Mouse (Mus musculus) heart, postnatal 36 days (tissue): ENCODE measurements around the gene Prkd2. TPM values are rescaled to one million over a fixed set of nuclear protein-coding genes. Genes with fewer than 3 reads are reported as not detected.
A peak's percentile ranks its signal among the peaks of the same experiment; 100 is the strongest.

Experiments
- DNase-seq, 2 experiments: peaks; one replicate each; pipeline ENCODE4 v3.0.0; 2021 to 2022
- intact Hi-C: fragments of 180-260 bp; cut with DNase I; formaldehyde crosslinking; loops from one replicate; pipeline ENCODE4 v1.15.1; 2025
- total RNA-seq, 2 experiments: library from RNA; stranded (reverse); gene quantifications; 2 replicates each; pipeline ENCODE4 v1.2.3; 2021

Gene Prkd2
- total RNA-seq, 2 experiments from 2014 or later: 17.8 to 19.3 TPM

GRCm38 (mm10) chr7:16823734-16824133 lies 19.0 kb upstream of the Prkd2 start:
- DNase-seq: no peak
- intact Hi-C loops: no loop called here

GRCm38 (mm10) chr7:16825785-16826184 lies 16.9 kb upstream of the Prkd2 start:
- DNase-seq: no peak
- intact Hi-C loops: loop anchor here (1.0 to 5.0 kb wide), 4 partner anchors 21 to 87 kb away; no protein-coding TSS in a partner anchor

- intact Hi-C loops: loop anchor here (1.0 to 5.0 kb wide), 4 partner anchors 20 to 86 kb away; no protein-coding TSS in a partner anchor
Observed at GRCm38 (mm10) chr7:16826571-16826970, 16.1 kb upstream of the Prkd2 start.

DNA sequence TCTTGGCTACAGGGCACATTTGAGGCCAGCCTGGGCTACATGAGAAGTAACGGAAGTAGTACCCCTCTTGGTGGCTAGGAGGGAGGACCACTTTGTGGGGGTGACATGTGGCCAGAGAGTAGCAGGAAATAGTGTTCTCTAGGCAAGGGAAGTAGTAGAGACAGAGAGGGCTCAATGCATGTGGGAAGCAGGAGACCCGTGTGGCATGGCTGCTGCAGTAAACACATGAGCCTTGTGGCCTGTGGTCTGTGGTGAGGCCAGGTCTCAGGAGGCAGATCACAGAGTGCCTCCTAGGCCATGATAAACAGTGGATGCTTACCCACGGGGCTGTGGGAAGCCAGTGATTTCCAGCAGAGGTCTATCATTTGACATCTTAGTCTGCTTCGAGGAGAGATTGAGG lies 15.4 kb upstream of the Prkd2 start:
- no peak for DNase-seq
- intact Hi-C loops: loop anchor here (2.0 to 5.0 kb wide), 3 partner anchors 20 to 85 kb away; no protein-coding TSS in a partner anchor

More at GRCm38 (mm10) chr7:16826571-16826970, 16.1 kb upstream of the Prkd2 start:
- no peak for DNase-seq

DNA sequence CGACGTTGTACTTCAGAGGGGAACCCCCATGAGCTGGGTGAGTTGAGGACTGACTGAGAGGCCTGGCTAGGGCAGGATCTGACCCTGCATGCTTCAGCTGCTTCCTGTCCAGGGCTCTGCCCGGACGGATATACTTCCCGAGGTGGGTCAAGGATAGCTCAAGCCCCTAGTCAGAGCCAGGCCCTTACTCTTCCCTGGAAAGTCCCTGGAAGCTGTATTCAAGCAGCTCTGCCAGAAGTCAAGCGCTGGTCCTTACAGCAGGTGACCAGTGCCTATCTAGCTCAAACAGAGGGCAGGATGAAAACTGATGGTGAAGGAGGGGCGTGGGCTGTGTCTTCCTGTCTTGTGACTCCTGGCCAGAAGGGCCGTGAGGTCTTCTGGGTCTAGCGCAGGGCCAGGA lies 12.3 kb upstream of the Prkd2 start:
- intact Hi-C loops: no loop called here
- no peak for DNase-seq

DNA sequence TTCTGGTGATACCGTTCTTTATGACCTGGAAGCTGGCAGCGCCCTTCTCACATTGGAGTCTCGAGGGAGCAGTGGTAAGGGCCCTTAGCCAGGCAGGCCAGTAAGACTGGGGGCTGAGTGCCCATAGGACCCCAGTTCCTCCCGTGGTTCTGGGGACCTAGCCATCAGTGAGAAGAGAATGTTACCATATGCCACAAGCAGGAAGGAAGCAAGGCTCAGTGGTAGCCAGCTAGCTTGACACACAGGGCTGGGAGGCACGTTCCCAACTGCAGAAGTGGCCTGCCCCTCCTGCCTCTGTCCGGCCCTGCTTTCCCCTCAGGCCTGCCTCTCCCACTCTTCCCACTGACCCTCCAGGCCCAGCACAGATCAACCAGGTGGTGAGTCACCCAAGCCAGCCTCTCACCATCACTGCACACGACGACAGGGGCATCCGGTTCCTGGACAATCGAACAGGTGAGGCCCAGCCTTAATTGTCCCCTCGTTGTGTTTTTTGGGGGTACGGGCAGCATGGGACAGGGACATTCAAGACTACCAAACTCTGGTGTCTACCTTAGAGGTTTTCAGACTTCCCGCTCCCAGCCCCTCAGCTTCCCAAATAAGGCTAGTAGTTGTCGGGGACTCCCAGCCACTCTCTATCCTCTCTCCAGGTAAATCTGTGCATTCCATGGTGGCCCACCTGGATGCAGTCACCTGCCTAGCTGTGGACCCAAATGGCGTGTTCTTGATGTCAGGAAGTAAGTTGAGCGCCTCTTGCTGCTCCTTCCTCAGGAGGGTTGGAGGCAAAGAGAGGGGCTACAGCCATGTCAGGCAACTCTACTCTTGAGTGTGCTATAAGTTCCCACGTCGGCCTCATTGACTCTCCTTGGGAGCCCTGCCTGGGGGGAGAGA lies 4.5 kb upstream of the Prkd2 start:
- no peak for DNase-seq
- intact Hi-C loops: no loop called here

DNA sequence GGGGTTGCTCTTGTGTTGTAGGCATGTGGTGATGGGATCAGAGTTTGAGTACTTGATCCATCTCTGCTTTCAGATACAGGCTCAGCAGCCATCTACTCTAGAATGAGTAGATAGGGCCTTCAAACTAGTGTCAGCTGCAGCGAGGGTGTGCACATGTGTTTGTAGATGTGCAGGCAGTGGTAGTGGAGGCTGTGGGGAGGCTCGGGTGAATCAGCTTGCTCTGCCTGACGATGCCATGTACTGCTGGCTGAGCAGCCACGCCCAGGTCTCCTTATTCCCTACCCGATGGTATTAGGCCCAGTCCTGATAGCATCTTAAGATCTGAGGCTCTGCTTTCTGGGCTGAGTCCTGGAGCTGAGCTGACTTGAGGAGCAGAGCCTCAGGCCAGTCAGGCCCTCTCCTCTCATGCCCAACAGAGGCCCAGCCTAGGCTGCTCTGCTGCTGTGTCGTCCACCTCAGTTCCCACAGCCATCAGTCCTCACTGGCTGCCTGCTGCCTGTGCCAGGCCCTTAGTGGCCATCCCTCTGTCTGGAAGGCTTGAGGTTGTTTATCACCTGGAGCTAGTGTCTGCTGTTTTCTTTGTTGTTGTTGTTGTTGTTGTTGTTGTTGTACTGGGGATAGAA lies 3.8 kb upstream of the Prkd2 start:
- intact Hi-C loops: no loop called here
- DNase-seq: no peak

- DNase-seq: no peak
- intact Hi-C loops: loop anchor here (10.0 kb wide), 1 partner anchor 885 kb away; no protein-coding TSS in a partner anchor
Observed at GRCm38 (mm10) chr7:16839427-16840108, 3.1 kb upstream of the Prkd2 start.

DNA sequence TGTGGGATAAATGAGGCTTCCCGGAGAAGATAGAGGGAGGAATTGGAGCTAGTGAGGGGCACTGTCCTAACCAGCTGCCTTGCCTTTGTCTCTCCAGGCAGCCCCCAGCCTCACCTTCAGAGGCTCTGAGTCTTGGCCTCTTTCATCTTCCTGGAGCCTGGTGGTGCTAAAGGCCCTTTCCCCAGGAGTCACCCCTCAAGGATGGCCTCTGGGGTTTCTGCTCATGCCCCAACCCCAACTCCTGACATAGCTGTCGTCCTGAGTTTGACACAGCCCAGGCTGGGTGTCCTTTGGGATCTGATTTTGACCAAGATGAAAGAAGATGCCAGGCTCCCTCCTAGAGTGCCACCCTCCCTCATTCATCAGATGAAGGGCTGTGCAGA lies 2.6 kb upstream of the Prkd2 start:
- no peak for DNase-seq
- intact Hi-C loops: loop anchor here (10.0 kb wide), 1 partner anchor 885 kb away; no protein-coding TSS in a partner anchor

- intact Hi-C loops: loop anchor here (10.0 kb wide), 1 partner anchor 886 kb away; no protein-coding TSS in a partner anchor
- DNase-seq: no peak
Observed at GRCm38 (mm10) chr7:16841078-16841477, 1.6 kb upstream of the Prkd2 start.

DNA sequence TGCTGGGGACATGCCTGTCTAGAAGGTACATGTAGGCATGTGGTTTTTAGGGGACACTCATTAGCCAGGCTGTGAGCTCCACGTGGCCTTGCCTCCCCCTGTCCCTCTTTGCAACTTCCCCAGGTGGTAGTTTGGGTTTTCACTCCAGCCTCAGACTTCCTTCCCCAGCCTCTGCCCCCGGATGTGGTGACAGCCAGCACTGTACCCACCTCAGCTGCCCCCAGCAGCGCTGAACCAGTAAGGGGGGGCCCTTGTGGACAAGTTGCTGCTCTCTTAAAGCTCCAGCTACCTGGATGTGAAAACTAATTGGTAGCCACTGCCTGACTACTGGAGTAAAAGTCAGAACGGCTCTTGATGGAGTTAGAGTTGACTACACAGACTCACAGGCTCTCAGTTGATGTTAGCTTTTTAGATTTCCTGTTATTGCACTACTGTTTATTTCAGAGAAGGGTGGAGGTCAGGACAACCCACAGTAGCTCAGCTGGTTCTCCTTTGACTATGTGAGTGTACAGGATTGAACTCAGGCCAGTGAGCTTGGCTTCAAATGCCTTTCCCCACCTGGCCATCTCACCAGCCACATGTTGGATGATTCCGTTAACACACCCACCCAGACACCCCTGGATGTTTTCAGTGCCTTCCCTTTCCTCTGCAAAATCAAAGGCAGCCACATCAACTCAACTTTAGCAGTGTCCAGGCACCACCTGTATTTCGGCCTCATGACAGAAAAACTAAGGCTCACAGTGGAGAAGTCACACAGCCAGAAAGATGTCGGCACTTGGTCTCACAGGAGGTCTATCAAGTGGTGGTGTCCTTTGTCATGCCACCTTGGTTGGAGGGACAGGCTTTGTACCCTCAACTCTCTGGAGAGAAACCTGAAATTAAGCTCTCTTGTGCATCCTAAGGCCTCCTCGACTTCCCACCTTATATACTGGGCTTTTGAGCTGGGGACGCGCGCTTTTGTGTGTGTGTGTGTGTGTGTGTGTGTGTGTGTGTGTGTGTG lies 841 bp upstream of the Prkd2 start:
- peak in 1 of 2 experiments; percentile 37 for DNase-seq
- intact Hi-C loops: loop anchor here (2.0 to 10.0 kb wide), 2 partner anchors 25 to 887 kb away; partner anchors contain the start of gene Fkrp

DNA sequence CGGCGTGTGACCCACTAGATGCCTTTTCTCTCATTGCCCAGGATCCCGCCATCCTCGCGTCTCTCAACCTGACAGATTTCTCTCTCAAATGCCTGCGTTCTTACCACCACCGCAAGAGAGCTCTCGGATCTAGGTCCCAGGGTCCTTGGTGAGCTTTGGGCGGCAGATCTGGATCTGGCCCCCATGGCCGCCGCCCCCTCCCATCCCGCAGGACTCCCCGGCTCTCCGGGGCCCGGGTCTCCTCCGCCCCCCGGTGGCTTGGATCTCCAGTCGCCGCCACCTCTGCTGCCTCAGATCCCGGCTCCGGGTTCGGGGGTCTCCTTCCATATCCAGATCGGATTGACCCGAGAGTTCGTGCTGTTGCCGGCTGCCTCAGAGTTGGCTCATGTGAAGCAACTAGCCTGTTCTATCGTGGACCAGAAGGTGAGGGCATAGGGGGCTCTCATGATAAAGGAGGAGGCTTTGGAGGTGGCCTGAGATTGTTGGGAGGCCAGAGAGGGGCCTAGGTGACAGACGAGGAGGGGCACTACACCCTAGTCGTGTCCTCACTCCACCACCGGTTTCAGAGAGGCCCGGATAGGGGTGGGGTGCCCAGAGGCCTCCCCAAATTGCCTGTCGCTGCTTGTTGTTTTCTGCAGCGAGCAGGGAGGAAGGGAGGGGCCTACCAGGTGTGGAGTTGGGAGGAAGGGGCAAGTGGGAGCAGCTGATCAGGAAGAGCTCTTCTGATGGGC lies 904 bp downstream of the Prkd2 start:
- peak; percentile 59 to 61 for DNase-seq
- intact Hi-C loops: loop anchor here (2.0 to 10.0 kb wide), 2 partner anchors 27 to 889 kb away; partner anchors contain the start of gene Fkrp

GRCm38 (mm10) chr7:16844696-16845071 lies 2.0 kb downstream of the Prkd2 start:
- DNase-seq: no peak
- intact Hi-C loops: loop anchor here (10.0 kb wide), 1 partner anchor 890 kb away; no protein-coding TSS in a partner anchor

- intact Hi-C loops: loop anchor here (10.0 kb wide), 1 partner anchor 890 kb away; no protein-coding TSS in a partner anchor
Observed at GRCm38 (mm10) chr7:16845072-16845819, 2.5 kb downstream of the Prkd2 start.

DNA sequence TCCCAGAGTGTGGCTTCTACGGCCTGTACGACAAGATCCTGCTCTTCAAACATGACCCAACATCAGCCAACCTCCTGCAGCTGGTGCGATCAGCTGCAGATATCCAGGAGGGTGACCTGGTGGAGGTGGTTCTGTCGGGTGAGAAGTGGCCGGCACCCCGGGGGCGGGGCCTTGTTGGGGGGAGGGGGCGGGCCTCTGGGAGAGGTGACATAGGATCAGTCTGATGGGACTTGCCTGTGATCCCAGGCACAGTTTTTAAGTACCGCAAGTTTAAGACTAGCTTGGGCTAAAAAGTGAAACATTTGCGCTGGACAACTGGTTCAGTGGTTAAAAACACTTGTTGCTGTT lies 3.1 kb downstream of the Prkd2 start:
- intact Hi-C loops: loop anchor here (2.0 to 10.0 kb wide), 2 partner anchors 19 to 891 kb away; no protein-coding TSS in a partner anchor
- DNase-seq: no peak

More at GRCm38 (mm10) chr7:16845072-16845819, 2.5 kb downstream of the Prkd2 start:
- DNase-seq: peak; percentile 58 to 71

DNA sequence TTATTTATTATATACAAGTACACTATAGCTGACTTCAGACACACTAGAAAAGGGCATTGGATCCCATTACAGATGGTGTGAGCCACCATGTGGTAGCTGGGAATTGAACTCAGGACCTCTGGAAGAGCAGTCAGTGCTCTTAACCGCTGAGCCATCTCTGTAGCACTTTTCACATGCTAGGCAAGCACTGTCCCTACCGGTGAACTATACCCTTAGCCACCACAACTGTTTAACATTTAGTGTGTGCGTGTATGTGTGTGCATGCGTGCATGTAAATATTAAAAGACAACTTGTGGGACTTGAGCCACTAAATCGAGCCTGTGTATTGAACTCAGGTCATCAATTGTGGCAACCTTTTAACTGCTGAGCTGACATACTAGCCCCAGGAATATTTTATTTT lies 4.1 kb downstream of the Prkd2 start:
- intact Hi-C loops: loop anchor here (2.0 to 10.0 kb wide), 2 partner anchors 20 to 892 kb away; no protein-coding TSS in a partner anchor
- no peak for DNase-seq

DNA sequence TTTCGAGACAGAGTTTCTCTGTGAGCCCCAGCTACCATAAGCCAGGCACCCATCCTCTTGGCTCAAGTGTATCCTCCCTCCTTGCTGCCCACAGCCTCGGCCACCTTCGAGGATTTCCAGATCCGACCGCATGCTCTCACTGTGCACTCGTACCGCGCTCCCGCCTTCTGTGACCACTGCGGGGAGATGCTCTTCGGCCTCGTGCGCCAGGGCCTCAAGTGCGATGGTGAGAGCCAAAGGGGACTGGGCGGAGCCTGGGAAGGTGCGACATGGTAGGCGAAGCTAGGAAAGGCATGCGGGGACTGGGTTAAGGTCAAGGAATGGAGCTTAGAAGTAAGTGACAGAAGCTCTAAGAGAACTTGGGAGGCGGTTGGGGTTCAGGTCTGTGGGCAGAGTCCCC lies 4.8 kb downstream of the Prkd2 start:
- DNase-seq: no peak
- intact Hi-C loops: loop anchor here (2.0 to 10.0 kb wide), 2 partner anchors 21 to 893 kb away; no protein-coding TSS in a partner anchor

GRCm38 (mm10) chr7:16848579-16848978 lies 5.9 kb downstream of the Prkd2 start:
- DNase-seq: peak; percentile 48 to 68

More at GRCm38 (mm10) chr7:16848579-16848978, 5.9 kb downstream of the Prkd2 start:
- intact Hi-C loops: loop anchor here (10.0 kb wide), 1 partner anchor 894 kb away; no protein-coding TSS in a partner anchor
